ENCODE assay signal across 20 mouse cellular contexts in the genomic region with DNA sequence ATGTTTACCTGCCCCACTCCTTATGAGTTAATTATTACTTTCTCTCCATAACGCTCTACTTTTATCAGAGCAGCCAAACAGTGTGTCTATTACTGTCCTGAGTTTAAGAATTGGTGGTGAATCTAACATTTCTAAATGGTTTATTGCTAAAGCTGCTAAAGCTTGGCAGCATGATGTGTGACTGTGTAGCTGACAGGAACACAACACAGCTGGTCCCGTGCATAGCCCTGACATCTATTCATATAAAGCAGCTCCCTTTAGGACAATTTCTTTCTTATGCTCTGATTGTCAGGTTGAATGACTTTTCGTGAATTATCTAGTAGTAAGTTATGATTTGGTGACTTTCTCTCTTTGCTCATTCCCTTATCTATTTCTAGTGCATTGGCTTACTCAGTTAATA.
"Had no signal": no experiment of that assay in that cellular context is flagged by ENCODE, and none has a peak within 500 bp of the region (broad histone marks: within the 10 kb centered on the region; RNA-seq: fewer than 3 reads in every experiment).

No protein-coding gene starts in this region.

- DNase-seq: kidney, adult 11 months; kidney, adult 8-10 months; kidney, postnatal 25 days; liver; midbrain, embryonic 14.5 days; right cerebral cortex, adult 18-20 months; right cerebral cortex, postnatal 14 days; right cerebral cortex, postnatal 4 days; thymus, postnatal 25 days had no signal

- H3K27me3 ChIP-seq: intestine, embryonic 15.5 days; kidney, embryonic 15.5 days; limb, embryonic 13.5 days; liver, embryonic 12.5 days; liver, embryonic 15.5 days; neural tube, embryonic 12.5 days; neural tube, embryonic 15.5 days; stomach, embryonic 15.5 days had no signal

- H3K9me3 ChIP-seq: intestine, embryonic 15.5 days; kidney, embryonic 15.5 days; limb, embryonic 10.5 days; limb, embryonic 13.5 days; liver, embryonic 12.5 days; liver, embryonic 15.5 days; lung, embryonic 15.5 days; neural tube, embryonic 12.5 days; neural tube, embryonic 15.5 days; stomach, embryonic 15.5 days had no signal

- H3K36me3 ChIP-seq: intestine, embryonic 15.5 days; kidney, embryonic 15.5 days; limb, embryonic 10.5 days; limb, embryonic 13.5 days; liver, embryonic 12.5 days; liver, embryonic 15.5 days; lung, embryonic 15.5 days; neural tube, embryonic 12.5 days; neural tube, embryonic 15.5 days; stomach, embryonic 15.5 days had no signal

- H3K9ac ChIP-seq: intestine, embryonic 15.5 days; kidney, embryonic 15.5 days; limb, embryonic 13.5 days; liver, embryonic 12.5 days; liver, embryonic 15.5 days; lung, embryonic 15.5 days; neural tube, embryonic 12.5 days; neural tube, embryonic 15.5 days; stomach, embryonic 15.5 days had no signal

- H3K4me1 ChIP-seq: intestine, embryonic 15.5 days; kidney, embryonic 15.5 days; limb, embryonic 10.5 days; liver, embryonic 12.5 days; liver, embryonic 15.5 days; lung, embryonic 15.5 days; stomach, embryonic 15.5 days had no signal

- H3K27ac ChIP-seq: intestine, embryonic 15.5 days; kidney, embryonic 15.5 days; limb, embryonic 10.5 days; limb, embryonic 13.5 days; liver, embryonic 12.5 days; liver, embryonic 15.5 days; lung, embryonic 15.5 days; neural tube, embryonic 12.5 days; neural tube, embryonic 15.5 days; stomach, embryonic 15.5 days had no signal

- H3K4me3 ChIP-seq: intestine, embryonic 15.5 days; kidney, embryonic 15.5 days; limb, embryonic 10.5 days; limb, embryonic 13.5 days; liver, embryonic 12.5 days; liver, embryonic 15.5 days; lung, embryonic 15.5 days; neural tube, embryonic 12.5 days; neural tube, embryonic 15.5 days; stomach, embryonic 15.5 days had no signal

- H3K4me2 ChIP-seq: intestine, embryonic 15.5 days; kidney, embryonic 15.5 days; limb, embryonic 13.5 days; liver, embryonic 12.5 days; liver, embryonic 15.5 days; lung, embryonic 15.5 days; midbrain, embryonic 11.5 days; neural tube, embryonic 12.5 days; neural tube, embryonic 15.5 days; stomach, embryonic 15.5 days had no signal

- ATAC-seq: intestine, embryonic 15.5 days; liver, embryonic 12.5 days had no signal
